Mouse (Mus musculus) forebrain, embryonic 15.5 days (tissue): ENCODE data around the gene Ccdc117. TPM values are rescaled to one million over a fixed set of nuclear protein-coding genes. Genes with fewer than 3 reads are reported as not detected.
"Not testable (repeated sequence)": the region's sequence is repeated elsewhere in the genome, so short reads cannot be mapped to it uniquely, and the experiment has no call there.

ENCODE experiments used
- ATAC-seq: fragments of 200-750 bp; cut with Nextera tagmentation; replicated peaks from 2 replicates; pipeline ENCODE4 v1.8.0; 2017; ENCODE audit warnings: mild to moderate bottlenecking, moderate TSS enrichment, moderate library complexity
- H3K27ac ChIP-seq: fragments of 300-500 bp; sonication (generic); replicated peaks from 2 replicates; pipeline ENCODE4 v1.5.1; 2015; ENCODE audit warnings: mild to moderate bottlenecking, inconsistent platforms
- H3K27me3 ChIP-seq: fragments of 300-500 bp; sonication (generic); 2 replicates; pipeline ENCODE4 v1.6.1; 2015; ENCODE audit warnings: inconsistent platforms
- H3K36me3 ChIP-seq: fragments of 300-500 bp; sonication (generic); 2 replicates; pipeline ENCODE4 v1.6.1; 2015; ENCODE audit warnings: mild to moderate bottlenecking, inconsistent platforms
- H3K4me1 ChIP-seq: fragments of 300-500 bp; sonication (generic); 2 replicates; pipeline ENCODE4 v1.6.1; 2015; ENCODE audit warnings: inconsistent platforms
- H3K4me2 ChIP-seq: fragments of 300-500 bp; sonication (generic); replicated peaks from 2 replicates; pipeline ENCODE4 v1.6.1; 2015; ENCODE audit warnings: mild to moderate bottlenecking, inconsistent platforms
- H3K4me3 ChIP-seq: fragments of 300-500 bp; sonication (generic); 2 replicates; pipeline ENCODE4 v1.5.1; 2015; ENCODE audit warnings: mild to moderate bottlenecking, inconsistent platforms
- H3K9ac ChIP-seq: fragments of 300-500 bp; sonication (generic); replicated peaks from 2 replicates; pipeline ENCODE4 v1.6.1; 2015; ENCODE audit warnings: mild to moderate bottlenecking, inconsistent platforms
- H3K9me3 ChIP-seq: fragments of 300-500 bp; sonication (generic); 2 replicates; pipeline ENCODE4 v1.6.1; 2016; ENCODE audit warnings: inconsistent platforms
- WGBS: fragments of 180-500 bp; shearing (Covaris S2); methylation state at CpG from one replicate; pipeline ENCODE4 v1.1.7; 2015; ENCODE audit warnings: mixed read lengths; 5-methylcytosine and 5-hydroxymethylcytosine counted together
- polyA plus RNA-seq: library from polyadenylated mRNA; unstranded; fragments of >200 nt; fragmentation: Nextera tagmentation; extraction: Ambion mirVana; gene quantifications from 2 replicates; pipeline ENCODE4 v1.2.1, GENCODE M21; 2015

Ccdc117 gene
- polyA plus RNA-seq, 1 experiment from 2014 or later, result 15.8 TPM

- no peak overlapping the region for H3K27ac ChIP-seq
- H3K9ac ChIP-seq, result no peak overlapping the region
- no peak for ATAC-seq
- no peaks in the 10 kb centered on the region for H3K36me3 ChIP-seq
- no peak overlapping the region for H3K4me2 ChIP-seq
- no peaks in the 10 kb centered on the region for H3K27me3 ChIP-seq
- no peaks in the 10 kb centered on the region for H3K9me3 ChIP-seq
- no peak overlapping the region for H3K4me3 ChIP-seq
- 85% methylated on average over 13 of the region's 13 CpGs for WGBS
- no peaks in the 10 kb centered on the region for H3K4me1 ChIP-seq
Observed at GRCm38 (mm10) chr11:5500903-5501741, 40.9 kb downstream of the Ccdc117 start.

GRCm38 (mm10) chr11:5499961-5500644 lies 41.9 kb downstream of the Ccdc117 start:
- Histone ChIP-seq H3K4me1 (no peaks in the 10 kb centered on the region), H3K9ac (no peak overlapping the region), H3K9me3 (no peaks in the 10 kb centered on the region), H3K4me2 (no peak overlapping the region), H3K4me3 (no peak overlapping the region), H3K27me3 (no peaks in the 10 kb centered on the region), H3K27ac (no peak overlapping the region), H3K36me3 (no peaks in the 10 kb centered on the region)
- no peak for ATAC-seq
- WGBS, result 88% methylated on average over 11 of the region's 11 CpGs

- H3K9ac ChIP-seq, result no peak overlapping the region
- WGBS, result 78% methylated on average over 13 of the region's 13 CpGs
- no peaks in the 10 kb centered on the region for H3K27me3 ChIP-seq
- H3K4me1 ChIP-seq, result no peaks in the 10 kb centered on the region
- H3K4me2 ChIP-seq, result no peak overlapping the region
- H3K36me3 ChIP-seq, result no peaks in the 10 kb centered on the region
- H3K4me3 ChIP-seq, result no peak overlapping the region
- H3K27ac ChIP-seq, result no peak overlapping the region
- no peaks in the 10 kb centered on the region for H3K9me3 ChIP-seq
- ATAC-seq, result no peak
Observed at GRCm38 (mm10) chr11:5498931-5499661, 42.9 kb downstream of the Ccdc117 start.

- 90% methylated on average over 9 of the region's 9 CpGs for WGBS
- Histone ChIP-seq H3K36me3 (no peaks in the 10 kb centered on the region), H3K9me3 (no peaks in the 10 kb centered on the region), H3K27ac (no peak overlapping the region), H3K4me3 (no peak overlapping the region), H3K9ac (no peak overlapping the region), H3K4me2 (no peak overlapping the region), H3K4me1 (no peaks in the 10 kb centered on the region), H3K27me3 (no peaks in the 10 kb centered on the region)
- ATAC-seq, result no peak
Observed at GRCm38 (mm10) chr11:5498422-5498821, 43.6 kb downstream of the Ccdc117 start.

- no peaks in the 10 kb centered on the region for H3K4me1 ChIP-seq
- no peak overlapping the region for H3K4me2 ChIP-seq
- H3K36me3 ChIP-seq, result no peaks in the 10 kb centered on the region
- no peak for ATAC-seq
- WGBS, result 95% methylated on average over 13 of the region's 13 CpGs
- no peaks in the 10 kb centered on the region for H3K9me3 ChIP-seq
- H3K27me3 ChIP-seq, result no peaks in the 10 kb centered on the region
- no peak overlapping the region for H3K9ac ChIP-seq
- no peak overlapping the region for H3K4me3 ChIP-seq
- no peak overlapping the region for H3K27ac ChIP-seq
Observed at GRCm38 (mm10) chr11:5496559-5497248, 45.3 kb downstream of the Ccdc117 start.

GRCm38 (mm10) chr11:5495906-5496305 lies 46.1 kb downstream of the Ccdc117 start:
- no peaks in the 10 kb centered on the region for H3K4me1 ChIP-seq
- H3K4me3 ChIP-seq, result no peak overlapping the region

GRCm38 (mm10) chr11:5495286-5495832 lies 46.6 kb downstream of the Ccdc117 start:
- H3K4me3 ChIP-seq, result no peak overlapping the region
- no peak overlapping the region for H3K4me2 ChIP-seq
- H3K4me1 ChIP-seq, result no peaks in the 10 kb centered on the region
- no peak overlapping the region for H3K9ac ChIP-seq
- no peaks in the 10 kb centered on the region for H3K36me3 ChIP-seq
- H3K9me3 ChIP-seq, result no peaks in the 10 kb centered on the region
- WGBS, result 43% methylated on average over 12 of the region's 12 CpGs
- H3K27ac ChIP-seq, result no peak overlapping the region
- no peak for ATAC-seq
- no peaks in the 10 kb centered on the region for H3K27me3 ChIP-seq

More at GRCm38 (mm10) chr11:5495906-5496305, 46.1 kb downstream of the Ccdc117 start:
- Histone ChIP-seq H3K4me2 (no peak overlapping the region), H3K27ac (no peak overlapping the region), H3K9ac (no peak overlapping the region), H3K9me3 (no peaks in the 10 kb centered on the region), H3K27me3 (no peaks in the 10 kb centered on the region), H3K36me3 (no peaks in the 10 kb centered on the region)
- 75% methylated on average over 5 of the region's 5 CpGs for WGBS
- ATAC-seq, result no peak

GRCm38 (mm10) chr11:5493869-5494268 lies 48.1 kb downstream of the Ccdc117 start:
- Histone ChIP-seq H3K9ac (no peak overlapping the region), H3K4me2 (no peak overlapping the region), H3K27me3 (no peaks in the 10 kb centered on the region), H3K27ac (no peak overlapping the region), H3K9me3 (no peaks in the 10 kb centered on the region), H3K36me3 (no peaks in the 10 kb centered on the region), H3K4me3 (no peak overlapping the region), H3K4me1 (no peaks in the 10 kb centered on the region)
- ATAC-seq, result no peak
- 75% methylated on average over 2 of the region's 2 CpGs for WGBS

- Histone ChIP-seq H3K27ac (no peak overlapping the region), H3K9ac (no peak overlapping the region), H3K9me3 (no peaks in the 10 kb centered on the region), H3K36me3 (no peaks in the 10 kb centered on the region), H3K4me3 (no peak overlapping the region), H3K4me2 (no peak overlapping the region), H3K27me3 (no peaks in the 10 kb centered on the region), H3K4me1 (no peaks in the 10 kb centered on the region)
- 86% methylated on average over 7 of the region's 7 CpGs for WGBS
- ATAC-seq, result no peak
Observed at GRCm38 (mm10) chr11:5491912-5492311, 50.1 kb downstream of the Ccdc117 start.

- Histone ChIP-seq H3K27ac (no peak overlapping the region), H3K4me2 (no peak overlapping the region), H3K36me3 (no peaks in the 10 kb centered on the region), H3K27me3 (no peaks in the 10 kb centered on the region), H3K9me3 (no peaks in the 10 kb centered on the region), H3K4me3 (no peak overlapping the region), H3K4me1 (no peaks in the 10 kb centered on the region), H3K9ac (no peak overlapping the region)
- 87% methylated on average over 10 of the region's 10 CpGs for WGBS
- no peak for ATAC-seq
Observed at GRCm38 (mm10) chr11:5490989-5491656, 50.9 kb downstream of the Ccdc117 start.

GRCm38 (mm10) chr11:5489433-5489832 lies 52.6 kb downstream of the Ccdc117 start:
- not testable (repeated sequence) for H3K4me2 ChIP-seq, H3K36me3 ChIP-seq, H3K27ac ChIP-seq, H3K9ac ChIP-seq, H3K4me1 ChIP-seq, H3K27me3 ChIP-seq, H3K9me3 ChIP-seq, ATAC-seq, H3K4me3 ChIP-seq
- 91% methylated on average over 10 of the region's 10 CpGs for WGBS
